Comparison of ENCODE assay signal across 8 mouse cellular contexts in the genomic region with DNA sequence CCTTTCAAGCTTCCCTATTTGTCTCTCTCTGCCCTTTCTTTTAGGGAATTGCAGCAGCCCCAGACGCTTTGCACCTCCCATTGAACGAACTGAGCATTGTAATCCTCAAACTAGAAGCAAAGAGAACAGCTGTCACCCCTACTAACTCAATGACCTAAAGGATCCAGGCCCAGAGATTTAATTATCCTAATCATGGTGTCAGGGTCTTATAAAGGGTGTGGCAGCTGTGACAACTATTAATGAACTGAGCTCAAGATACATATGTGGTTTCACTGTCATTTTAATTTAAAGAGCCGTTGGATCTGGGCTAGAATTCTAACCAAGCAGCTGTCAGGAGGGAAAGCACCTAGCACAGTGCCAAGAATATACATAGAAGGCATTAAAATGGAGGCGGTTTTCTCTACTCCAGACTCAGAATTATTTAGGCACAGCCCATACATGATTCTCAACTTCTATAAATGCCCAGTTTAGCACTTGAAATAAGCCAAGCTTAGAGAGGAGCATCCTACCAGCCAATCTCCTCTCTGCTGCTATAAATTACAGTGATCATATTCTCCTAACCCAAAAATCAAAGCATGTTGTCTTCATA. TPM values are rescaled to one million over a fixed set of nuclear protein-coding genes. Genes with fewer than 3 reads are reported as not detected.
DNase-seq lines count a peak whose midpoint lies in the region; ATAC-seq and TF ChIP-seq lines count a peak whose summit lies in the region.

No protein-coding gene starts in this region.

- 0 out of 2 replicates have a peak, but pooled peaks cover 1% of the 10 kb centered on the region for H3K36me3 ChIP-seq in testis, adult 2 months (ENCODE audit: control insufficient read depth, insufficient read depth, low read length)
- no peaks in the 10 kb centered on the region for H3K36me3 ChIP-seq in liver, embryonic 14.5 days (replicated peaks; ENCODE audit: control insufficient read depth, insufficient read depth, low read depth)

- intact Hi-C loops in gastrocnemius, adult 2 months (cut with DNase I), result no loop called here
- intact Hi-C loops in gastrocnemius, postnatal 14 days (cut with DNase I; ENCODE audit: low total_unique reads), result no loop called here

- peak overlapping the region; percentile 92; the same call in 1 of the 2 replicates for H3K27ac ChIP-seq in gastrocnemius, adult 2 months
- H3K27ac ChIP-seq in testis, adult 2 months (ENCODE audit: control insufficient read depth, insufficient read depth, low read depth, low read length), result peak overlapping the region; percentile 90
- no peak overlapping the region for H3K27ac ChIP-seq in liver, embryonic 14.5 days

- WGBS in liver, embryonic 14.5 days (ENCODE audit: insufficient replicate concordance), result 35% methylated on average over 4 of the region's 4 CpGs

- TF ChIP-seq CTCF in gastrocnemius, adult 2 months (IDR thresholded peaks at IDR 0.05), result no peak
- TF ChIP-seq CTCF in testis, adult 2 months (IDR thresholded peaks at IDR 0.05; ENCODE audit: control insufficient read depth, insufficient read depth, insufficient replicate concordance, low read depth, low read length), result no peak
- no peak for TF ChIP-seq CTCF in liver, embryonic 14.5 days (IDR thresholded peaks at IDR 0.05; ENCODE audit: low read depth)

- no peaks in the 10 kb centered on the region for H3K27me3 ChIP-seq in testis, adult 2 months (ENCODE audit: control insufficient read depth, insufficient read depth, low read length)
- no peaks in the 10 kb centered on the region for H3K27me3 ChIP-seq in liver, embryonic 14.5 days (ENCODE audit: control insufficient read depth, insufficient read depth, low read length)

- H3K9ac ChIP-seq in liver, embryonic 14.5 days (replicated peaks), result no peak overlapping the region; the same call in 1 of the 2 replicates

- no peaks in the 10 kb centered on the region for H3K4me1 ChIP-seq in testis, adult 2 months (ENCODE audit: control insufficient read depth, insufficient read depth, low read length)
- peaks cover 4 to 7% of the 10 kb centered on the region in 2 experiments; a peak in 3 of 4 replicates for H3K4me1 ChIP-seq in liver, embryonic 14.5 days (replicated peaks; ENCODE audit: control insufficient read depth in 2 of 2, insufficient read depth in 2 of 2, low read length in 1 of 2)

- ATAC-seq in liver, embryonic 14.5 days (ENCODE audit: insufficient read depth), result no peak

- peak overlapping the region; percentile 93 for H3K4me3 ChIP-seq in gastrocnemius, adult 2 months
- peak overlapping the region; percentile 90 for H3K4me3 ChIP-seq in testis, adult 2 months (ENCODE audit: control insufficient read depth, low read depth, low read length)
- peak overlapping the region; percentile 74 to 98 for H3K4me3 ChIP-seq in liver, embryonic 14.5 days (ENCODE audit: insufficient read depth in 1 of 2, low read depth in 2 of 2, low read length in 2 of 2)

- no peak for TF ChIP-seq POLR2A in testis, adult 2 months (IDR thresholded peaks at IDR 0.05; ENCODE audit: control insufficient read depth, low read depth, low read length)

- DNase-seq in gastrocnemius, adult 2 months, result no peak
- DNase-seq in gastrocnemius, postnatal 25 days, result no peak
- no peak for DNase-seq in testis, postnatal 14 days (ENCODE audit: low spot score)
- DNase-seq in liver, embryonic 14.5 days (ENCODE audit: low read depth in 3 of 3, low spot score in 3 of 3), result no peak
- DNase-seq in T-cell, adult 2 months (ENCODE audit: low spot score), result no peak
- DNase-seq in gastrocnemius, postnatal 14 days, result no peak
- no peak for DNase-seq in gastrocnemius, postnatal 10 days

- H3K4me2 ChIP-seq in liver, embryonic 14.5 days (ENCODE audit: low read depth), result peak overlapping the region; percentile 99

- TF ChIP-seq EP300 in liver, embryonic 14.5 days (IDR thresholded peaks at IDR 0.05; ENCODE audit: low read depth), result no peak

- H3K9me3 ChIP-seq in liver, embryonic 14.5 days (ENCODE audit: control insufficient read depth, low read length), result no peaks in the 10 kb centered on the region

RNA-seq across cellular contexts. Expression of gene Trp53bp1, which starts 0.8 kb away (rescaled TPM):
- total RNA-seq in gastrocnemius, adult 2 months (2021), result 10 to 100 TPM; 15.9 to 16.0 TPM
- 10 to 100 TPM; 13.5 to 16.4 TPM for total RNA-seq in gastrocnemius, postnatal 25 days (2021)
- 57.6 and 58.2 TPM in 2 replicates for polyA plus RNA-seq in testis, adult 2 months (2012; rRNA removed)
- polyA plus RNA-seq in liver, embryonic 14.5 days (2012; rRNA removed), result 16.4 and 17.0 TPM in 2 replicates
- 14.1 and 18.5 TPM in 2 replicates for polyA plus RNA-seq in liver, embryonic 14.5 days (2014; fragmentation: Nextera tagmentation; extraction: Ambion mirVana)
- 10 to 100 TPM; 12.1 to 17.3 TPM for total RNA-seq in gastrocnemius, postnatal 14 days (2021)
- 10 to 100 TPM; 20.4 to 26.7 TPM for total RNA-seq in gastrocnemius, postnatal 10 days (2021)

RNA-seq across cellular contexts. Expression of gene Map1a, which starts 17.4 kb away (rescaled TPM):
- 10 to 100 TPM in 1 of 2 experiments, 1 to 10 TPM in 1; 9.1 to 16.5 TPM for total RNA-seq in gastrocnemius, adult 2 months (2021)
- total RNA-seq in gastrocnemius, postnatal 25 days (2021), result 1 to 10 TPM; 7.0 to 7.8 TPM
- 1.2 and 1.6 TPM in 2 replicates for polyA plus RNA-seq in testis, adult 2 months (2012; rRNA removed)
- 0.04 TPM in 2 replicates for polyA plus RNA-seq in liver, embryonic 14.5 days (2012; rRNA removed)
- 0.09 TPM in 1 of 2 replicates, not detected in the other for polyA plus RNA-seq in liver, embryonic 14.5 days (2014; fragmentation: Nextera tagmentation; extraction: Ambion mirVana)
- 1 to 10 TPM; 7.5 to 9.3 TPM for total RNA-seq in gastrocnemius, postnatal 14 days (2021)
- 10 to 100 TPM in 1 of 2 experiments, 1 to 10 TPM in 1; 9.3 to 11.7 TPM for total RNA-seq in gastrocnemius, postnatal 10 days (2021)
